8 mouse cellular contexts compared by ENCODE assay signal in genomic region chr14:21741786-21742185, GRCm38 (mm10). TPM values are rescaled to one million over a fixed set of nuclear protein-coding genes. Genes with fewer than 3 reads are reported as not detected.
DNase-seq lines count a peak whose midpoint lies in the region; ATAC-seq lines count a peak whose summit lies in the region.

No protein-coding gene starts in this region.

- H3K27me3 ChIP-seq in hindbrain, embryonic 15.5 days = no peaks in the 10 kb centered on the region

- peak; percentile 78 for ATAC-seq in hindbrain, embryonic 15.5 days (ENCODE audit: low FRiP score, low read depth)

- H3K9ac ChIP-seq in hindbrain, embryonic 15.5 days = no peak overlapping the region

- peak; percentile 53 for DNase-seq in WW6 (ENCODE audit: low read depth, low spot score)
- peak; percentile 79 to 82 for DNase-seq in cerebellum, postnatal 36 days
- peak; percentile 82 for DNase-seq in gastrocnemius, adult 18-20 months (ENCODE audit: low spot score)
- DNase-seq in layer of hippocampus, postnatal 25 days (ENCODE audit: extremely low spot score in 1 of 2, low spot score in 1 of 2) = peak; percentile 86 to 92
- peak; percentile 73 for DNase-seq in lung, postnatal 25 days (ENCODE audit: low spot score)
- DNase-seq in retina, embryonic 14.5 days (ENCODE audit: low spot score) = peak; percentile 93
- peak; percentile 61 to 71 for DNase-seq in thymus, postnatal 36 days

- H3K4me2 ChIP-seq in hindbrain, embryonic 15.5 days = no peak overlapping the region

- H3K4me1 ChIP-seq in hindbrain, embryonic 15.5 days (replicated peaks) = no peaks in the 10 kb centered on the region

- no peaks in the 10 kb centered on the region for H3K36me3 ChIP-seq in hindbrain, embryonic 15.5 days

- no peak overlapping the region for H3K27ac ChIP-seq in hindbrain, embryonic 15.5 days (replicated peaks)

- H3K9me3 ChIP-seq in hindbrain, embryonic 15.5 days = no peaks in the 10 kb centered on the region

- no peak overlapping the region for H3K4me3 ChIP-seq in hindbrain, embryonic 15.5 days

- WGBS in hindbrain, embryonic 15.5 days = 17% methylated on average over 4 of the region's 4 CpGs

RNA-seq across cellular contexts. Expression of gene Samd8, which starts 8.5 kb away (rescaled TPM):
- 10 to 100 TPM; 62.7 to 63.1 TPM for total RNA-seq in gastrocnemius, adult 18-20 months (2021)
- 19.7 and 21.3 TPM in 2 replicates for polyA plus RNA-seq in hindbrain, embryonic 15.5 days (2015; fragmentation: Nextera tagmentation; extraction: Ambion mirVana)
- 10 to 100 TPM; 77.5 to 83.4 TPM for total RNA-seq in layer of hippocampus, postnatal 25 days (2021)

RNA-seq across cellular contexts. Expression of gene Dusp13, which starts 9.2 kb away (rescaled TPM):
- 100 to 1,000 TPM; 215 to 238 TPM for total RNA-seq in gastrocnemius, adult 18-20 months (2021)
- polyA plus RNA-seq in hindbrain, embryonic 15.5 days (2015; fragmentation: Nextera tagmentation; extraction: Ambion mirVana) = not detected in 2 replicates
- total RNA-seq in layer of hippocampus, postnatal 25 days (2021) = under 1 TPM in 1 of 2 experiments, not detected in 1; 0.92 TPM

RNA-seq across cellular contexts. Expression of gene Dupd1, which starts 27.4 kb away (rescaled TPM):
- total RNA-seq in gastrocnemius, adult 18-20 months (2021) = 10 to 100 TPM; 33.4 to 36.0 TPM
- polyA plus RNA-seq in hindbrain, embryonic 15.5 days (2015; fragmentation: Nextera tagmentation; extraction: Ambion mirVana) = 0.26 TPM in 1 of 2 replicates, not detected in the other
- total RNA-seq in layer of hippocampus, postnatal 25 days (2021) = 1 to 10 TPM in 1 of 2 experiments, under 1 TPM in 1; 0.39 to 1.2 TPM

Comparison
In these comparisons a context has a peak if more than half of its experiments do, and no peak if none do; other contexts are left out.
1. RNA of gene Dusp13, which starts 9.2 kb away (total RNA-seq): 215 to 238 TPM in gastrocnemius, adult 18-20 months; 0.92 TPM in layer of hippocampus, postnatal 25 days; every median in the first group is over 100 times any median in the second.
2. RNA of gene Dupd1, which starts 27.4 kb away (total RNA-seq): 33.4 to 36.0 TPM in gastrocnemius, adult 18-20 months; 0.39 to 1.2 TPM in layer of hippocampus, postnatal 25 days; every median in the first group is over 10 times any median in the second.
3. Peak in every context shown above with its lines, with median percentiles within 50 percentile points of each other: DNase-seq.